Mouse (Mus musculus): Measurements from ENCODE around the gene 1700008P02Rik. TPM values are rescaled to one million over a fixed set of nuclear protein-coding genes. Genes with fewer than 3 reads are reported as not detected.
"Not testable (repeated sequence)": the region's sequence is repeated elsewhere in the genome, so short reads cannot be mapped to it uniquely, and the experiment has no call there.

1700008P02Rik gene
- not detected in 2 replicates for polyA plus RNA-seq (2015; fragmentation: Nextera tagmentation; extraction: Ambion mirVana)

- no peak within 1 kb of the TSS for H3K4me3 ChIP-seq (replicated peaks)
Measured at GRCm38 (mm10) chr3:6620343-6620742, at the start of gene 1700008P02Rik. TSS of gene 1700008P02Rik (minus strand) at chr3:6620443.

GRCm38 (mm10) chr3:6649411-6649810 lies 29.2 kb upstream of the 1700008P02Rik start:
- Histone ChIP-seq H3K9ac (replicated peaks) (no peak overlapping the region), H3K4me2 (no peak overlapping the region), H3K4me1 (no peaks in the 10 kb centered on the region), H3K27me3 (replicated peaks) (no peaks in the 10 kb centered on the region), H3K27ac (replicated peaks) (no peak overlapping the region), H3K4me3 (replicated peaks) (no peak overlapping the region), H3K36me3 (no peaks in the 10 kb centered on the region), H3K9me3 (replicated peaks) (no peaks in the 10 kb centered on the region)
- ATAC-seq (ENCODE audit: low FRiP score) = no peak
- WGBS = 83% methylated on average over 2 of the region's 2 CpGs

More at GRCm38 (mm10) chr3:6620343-6620742, at the start of gene 1700008P02Rik:
- Histone ChIP-seq H3K27ac (replicated peaks) (no peak within 1 kb of the TSS), H3K27me3 (replicated peaks) (no peaks in the 10 kb centered on the region), H3K4me2 (no peak within 1 kb of the TSS), H3K9me3 (replicated peaks) (no peaks in the 10 kb centered on the region), H3K4me1 (no peaks in the 10 kb centered on the region), H3K9ac (replicated peaks) (no peak within 1 kb of the TSS), H3K36me3 (no peaks in the 10 kb centered on the region)
- no peak for ATAC-seq (ENCODE audit: low FRiP score)
- 98% methylated on average over 7 of the region's 7 CpGs for WGBS

GRCm38 (mm10) chr3:6638151-6638550 lies 17.9 kb upstream of the 1700008P02Rik start:
- not testable (repeated sequence) for ATAC-seq (ENCODE audit: low FRiP score); H3K27ac ChIP-seq (replicated peaks); H3K27me3 ChIP-seq (replicated peaks); H3K36me3 ChIP-seq; H3K4me1 ChIP-seq; H3K9me3 ChIP-seq (replicated peaks); H3K4me3 ChIP-seq (replicated peaks); H3K4me2 ChIP-seq; H3K9ac ChIP-seq (replicated peaks)

- Histone ChIP-seq H3K27ac (replicated peaks) (no peak overlapping the region), H3K4me1 (no peaks in the 10 kb centered on the region), H3K9ac (replicated peaks) (no peak overlapping the region), H3K9me3 (replicated peaks) (no peaks in the 10 kb centered on the region), H3K36me3 (no peaks in the 10 kb centered on the region), H3K4me2 (no peak overlapping the region), H3K4me3 (replicated peaks) (no peak overlapping the region), H3K27me3 (replicated peaks) (no peaks in the 10 kb centered on the region)
- no peak for ATAC-seq (ENCODE audit: low FRiP score)
Measured at GRCm38 (mm10) chr3:6634256-6634655, 14.0 kb upstream of the 1700008P02Rik start.

- H3K27ac ChIP-seq (replicated peaks) = no peak overlapping the region
- no peak for ATAC-seq (ENCODE audit: low FRiP score)
- H3K9me3 ChIP-seq (replicated peaks) = no peaks in the 10 kb centered on the region
Measured at GRCm38 (mm10) chr3:6617881-6618280, 2.4 kb downstream of the 1700008P02Rik start.

More at GRCm38 (mm10) chr3:6617881-6618280, 2.4 kb downstream of the 1700008P02Rik start:
- Histone ChIP-seq H3K4me3 (replicated peaks) (no peak overlapping the region), H3K27me3 (replicated peaks) (no peaks in the 10 kb centered on the region), H3K4me2 (no peak overlapping the region), H3K4me1 (no peaks in the 10 kb centered on the region), H3K9ac (replicated peaks) (no peak overlapping the region), H3K36me3 (no peaks in the 10 kb centered on the region)

Measured in neural tube, embryonic 15.5 days (tissue).